Mouse (Mus musculus) heart, postnatal 0 days (tissue): ENCODE data around the gene Tspan14. TPM values are rescaled to one million over a fixed set of nuclear protein-coding genes. Genes with fewer than 3 reads are reported as not detected.

Source experiments
- ATAC-seq: fragments of 200-750 bp; cut with Nextera tagmentation; 2 replicates; pipeline ENCODE4 v1.8.0; 2017; ENCODE audit warnings: low read depth, moderate number of reproducible peaks, moderate library complexity; ENCODE audit not compliant: insufficient read depth
- DNase-seq: peaks from one replicate; pipeline ENCODE4 v3.0.0-alpha.2; 2016; ENCODE audit warnings: low spot score
- H3K27ac ChIP-seq: fragments of 300-500 bp; sonication (generic); 2 replicates; pipeline ENCODE4 v1.5.1; 2014; ENCODE audit warnings: low read depth, mild to moderate bottlenecking
- H3K27me3 ChIP-seq: fragments of 300-500 bp; sonication (generic); 2 replicates; pipeline ENCODE4 v1.6.1; 2014; ENCODE audit warnings: low read length, mixed read lengths; ENCODE audit not compliant: control insufficient read depth, insufficient read depth
- H3K36me3 ChIP-seq: fragments of 300-500 bp; sonication (generic); replicated peaks from 2 replicates; pipeline ENCODE4 v1.6.1; 2014; ENCODE audit warnings: low read length, mixed read lengths; ENCODE audit not compliant: control insufficient read depth, insufficient read depth
- H3K4me1 ChIP-seq: fragments of 300-500 bp; sonication (generic); 2 replicates; pipeline ENCODE4 v1.6.1; 2014; ENCODE audit warnings: antibody characterized with exemption; ENCODE audit not compliant: control insufficient read depth, insufficient read depth
- H3K4me2 ChIP-seq: fragments of 300-500 bp; sonication (generic); 2 replicates; pipeline ENCODE4 v1.6.1; 2014; ENCODE audit warnings: low read depth, mild to moderate bottlenecking, low read length, moderate library complexity
- H3K4me3 ChIP-seq: fragments of 300-500 bp; sonication (generic); 2 replicates; pipeline ENCODE4 v1.5.1; 2014; ENCODE audit warnings: low read depth, low read length
- H3K9ac ChIP-seq: fragments of 300-500 bp; sonication (generic); replicated peaks from 2 replicates; pipeline ENCODE4 v1.6.1; 2014; ENCODE audit warnings: low read depth, low read length, mixed read lengths
- H3K9me3 ChIP-seq: fragments of 300-500 bp; sonication (generic); replicated peaks from 2 replicates; pipeline ENCODE4 v1.6.1; 2016; ENCODE audit warnings: low read length; ENCODE audit not compliant: control insufficient read depth
- CTCF ChIP-seq: IDR thresholded peaks from 2 replicates; pipeline ENCODE4 v1.5.1; 2016; ENCODE audit warnings: antibody characterized with exemption, control low read depth, low read depth
- EP300 ChIP-seq: IDR thresholded peaks from 2 replicates; pipeline ENCODE4 v1.6.1; 2016; ENCODE audit warnings: antibody characterized with exemption, low read depth
- WGBS: fragments of 180-500 bp; shearing (Covaris S2); extraction: QIAGEN DNeasy Blood & Tissue Kit; methylation state at CpG from one replicate; pipeline ENCODE4 v1.1.7; 2014; 5-methylcytosine and 5-hydroxymethylcytosine counted together
- polyA plus RNA-seq: library from polyadenylated mRNA; unstranded; fragments of >200 nt; fragmentation: Nextera tagmentation; extraction: Ambion mirVana; gene quantifications from 2 replicates; pipeline ENCODE4 v1.2.1, GENCODE M21; 2015
- total RNA-seq: library from RNA; depleted of rRNA; stranded (reverse); fragments of >200 nt; gene quantifications from 2 replicates; pipeline ENCODE4 v1.2.3, GENCODE M21; 2014; ENCODE audit warnings: low replicate concordance

Tspan14 gene
- total and polyA plus RNA-seq, 2 experiments from 2014 or later = 21.6 to 30.2 TPM

- 36% methylated on average over 22 of the region's 22 CpGs for WGBS
- no peaks in the 10 kb centered on the region; the same call in 1 of the 2 replicates for H3K4me1 ChIP-seq
- no peak overlapping the region for H3K9ac ChIP-seq
- H3K9me3 ChIP-seq = no peaks in the 10 kb centered on the region
- DNase-seq (no peak), ATAC-seq (no peak)
- no peak for TF ChIP-seq EP300
- no peak for TF ChIP-seq CTCF
- no peaks in the 10 kb centered on the region for H3K36me3 ChIP-seq
- no peak overlapping the region for H3K27ac ChIP-seq
- peak overlapping the region; percentile 19; the same call in 1 of the 2 replicates for H3K4me2 ChIP-seq
- no peaks in the 10 kb centered on the region for H3K27me3 ChIP-seq
- no peak overlapping the region for H3K4me3 ChIP-seq
Measured at GRCm38 (mm10) chr14:41004201-41005141, 37.9 kb upstream of the Tspan14 start.

- DNase-seq (no peak), ATAC-seq (no peak)
- Histone ChIP-seq H3K4me2 (no peak overlapping the region), H3K9ac (no peak overlapping the region), H3K4me3 (no peak overlapping the region), H3K36me3 (peaks cover 5% of the 10 kb centered on the region; the same call in 1 of the 2 replicates), H3K9me3 (no peaks in the 10 kb centered on the region), H3K4me1 (no peaks in the 10 kb centered on the region; the same call in 1 of the 2 replicates), H3K27ac (no peak overlapping the region), H3K27me3 (no peaks in the 10 kb centered on the region)
- 89% methylated on average over 5 of the region's 5 CpGs for WGBS
- no peak for TF ChIP-seq EP300
- no peak for TF ChIP-seq CTCF
Measured at GRCm38 (mm10) chr14:41001576-41001975, 35.0 kb upstream of the Tspan14 start.

GRCm38 (mm10) chr14:41000801-41001200 lies 34.2 kb upstream of the Tspan14 start:
- 79% methylated on average over 4 of the region's 4 CpGs for WGBS
- ATAC-seq (no peak), DNase-seq (no peak)
- TF ChIP-seq EP300 (no peak), CTCF (no peak)
- Histone ChIP-seq H3K9ac (no peak overlapping the region), H3K27me3 (no peaks in the 10 kb centered on the region), H3K9me3 (no peaks in the 10 kb centered on the region), H3K4me3 (no peak overlapping the region), H3K27ac (no peak overlapping the region), H3K36me3 (peaks cover 5% of the 10 kb centered on the region; the same call in 1 of the 2 replicates), H3K4me2 (no peak overlapping the region), H3K4me1 (no peaks in the 10 kb centered on the region; the same call in 1 of the 2 replicates)

- no peak overlapping the region for H3K4me2 ChIP-seq
- no peak overlapping the region for H3K9ac ChIP-seq
- TF ChIP-seq EP300 = no peak
- no peak for TF ChIP-seq CTCF
- ATAC-seq (no peak), DNase-seq (no peak)
- H3K36me3 ChIP-seq = peaks cover 5% of the 10 kb centered on the region; the same call in 1 of the 2 replicates
- no peaks in the 10 kb centered on the region for H3K27me3 ChIP-seq
- no peak overlapping the region for H3K4me3 ChIP-seq
- H3K9me3 ChIP-seq = no peaks in the 10 kb centered on the region
- 84% methylated on average over 7 of the region's 7 CpGs for WGBS
- no peak overlapping the region for H3K27ac ChIP-seq
- no peaks in the 10 kb centered on the region; the same call in 1 of the 2 replicates for H3K4me1 ChIP-seq
Measured at GRCm38 (mm10) chr14:40999904-41000645, 33.5 kb upstream of the Tspan14 start.

GRCm38 (mm10) chr14:40996171-40996570 lies 29.6 kb upstream of the Tspan14 start:
- Histone ChIP-seq H3K9ac (no peak overlapping the region), H3K36me3 (peaks cover 5% of the 10 kb centered on the region; the same call in 1 of the 2 replicates), H3K27me3 (no peaks in the 10 kb centered on the region), H3K9me3 (no peaks in the 10 kb centered on the region), H3K27ac (no peak overlapping the region), H3K4me1 (no peaks in the 10 kb centered on the region), H3K4me2 (no peak overlapping the region), H3K4me3 (no peak overlapping the region)
- no peak for DNase-seq
- WGBS = 76% methylated on average over 3 of the region's 3 CpGs
- TF ChIP-seq CTCF = no peak
- no peak for TF ChIP-seq EP300
- no peak for ATAC-seq
